Mouse (Mus musculus) stomach, postnatal 0 days (tissue): ENCODE results near the gene Bhlha15.

Experiments used
- CTCF ChIP-seq: IDR thresholded peaks from 2 replicates; pipeline ENCODE4 v1.5.1; 2016; ENCODE audit warnings: antibody characterized with exemption, low read depth, mild to moderate bottlenecking, moderate library complexity
- EP300 ChIP-seq: optimal IDR thresholded peaks from 2 replicates; pipeline ENCODE3; 2016; ENCODE audit warnings: antibody characterized with exemption

DNA sequence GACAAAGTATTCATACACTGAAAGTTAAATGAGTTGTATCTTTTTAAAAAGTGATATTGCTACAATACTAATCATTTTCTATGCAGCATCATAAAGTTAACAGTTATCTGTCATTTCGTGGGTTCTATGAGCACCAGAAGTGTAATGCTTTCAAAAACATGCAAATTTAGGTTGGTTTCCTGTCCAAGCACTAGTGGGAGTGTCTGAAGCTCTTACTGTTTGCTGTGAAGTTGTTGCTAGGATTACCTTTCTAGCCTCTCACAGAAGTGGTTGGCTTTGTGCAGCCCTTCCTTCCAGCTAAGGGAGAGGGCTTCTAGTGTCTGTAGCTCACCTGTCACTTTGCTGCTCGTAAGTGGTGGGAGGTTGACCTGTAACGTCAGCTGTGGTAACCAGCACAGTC lies 24.3 kb upstream of the Bhlha15 start:
- no peak for TF ChIP-seq CTCF
- TF ChIP-seq EP300, result no peak
